Mouse (Mus musculus): ENCODE results near the gene Itgb1. TPM values are rescaled to one million over a fixed set of nuclear protein-coding genes. Genes with fewer than 3 reads are reported as not detected.

Gene Itgb1
- polyA plus RNA-seq, 1 experiment from 2014 or later = 194 TPM

GRCm38 (mm10) chr8:128654365-128655099, 30.9 kb upstream of the Itgb1 start:
- no peaks in the 10 kb centered on the region for H3K9me3 ChIP-seq (ENCODE audit: control insufficient read depth, low read length)
- ATAC-seq (replicated peaks; ENCODE audit: low FRiP score) = peak; percentile 88
- WGBS = 6% methylated on average over 16 of the region's 16 CpGs
- no peaks in the 10 kb centered on the region for H3K27me3 ChIP-seq (replicated peaks; ENCODE audit: control insufficient read depth, insufficient read depth, low read length)
- H3K4me2 ChIP-seq = peak overlapping the region; percentile 79
- peak overlapping the region; percentile 89 for H3K27ac ChIP-seq (ENCODE audit: low read depth, low read length)
- H3K4me1 ChIP-seq (replicated peaks; ENCODE audit: control insufficient read depth, insufficient read depth, low read length) = peaks cover 8% of the 10 kb centered on the region
- H3K9ac ChIP-seq (ENCODE audit: low read depth, low read length) = peak overlapping the region; percentile 62
- peak overlapping the region; percentile 41 for H3K4me3 ChIP-seq (ENCODE audit: low read depth, low read length)
- DNase-seq (ENCODE audit: low spot score) = peak; percentile 72
- H3K36me3 ChIP-seq (ENCODE audit: control insufficient read depth, insufficient read depth, low read length) = no peaks in the 10 kb centered on the region

DNA sequence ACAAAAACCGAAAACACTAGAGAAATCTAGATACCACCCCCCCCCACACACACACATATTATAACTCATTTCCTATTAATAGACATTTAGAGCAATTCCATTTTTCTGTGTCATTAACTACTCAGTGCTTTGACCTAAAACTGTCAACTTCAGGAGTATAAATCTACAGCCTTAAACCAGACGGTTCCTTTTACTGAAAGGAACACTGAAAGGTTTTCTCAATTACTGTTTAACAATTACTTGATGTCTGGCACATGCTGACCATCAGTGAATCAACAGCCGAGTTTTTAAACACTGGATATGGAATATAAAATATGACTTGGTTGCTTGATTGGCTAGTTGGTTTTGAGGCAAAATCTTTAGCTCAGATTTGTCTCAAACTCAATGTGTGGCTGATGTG, 23.3 kb upstream of the Itgb1 start:
- Histone ChIP-seq H3K4me1 (replicated peaks; ENCODE audit: control insufficient read depth, insufficient read depth, low read length) (no peaks in the 10 kb centered on the region), H3K9me3 (ENCODE audit: control insufficient read depth, low read length) (no peaks in the 10 kb centered on the region), H3K4me2 (no peak overlapping the region), H3K36me3 (ENCODE audit: control insufficient read depth, insufficient read depth, low read length) (no peaks in the 10 kb centered on the region), H3K27me3 (replicated peaks; ENCODE audit: control insufficient read depth, insufficient read depth, low read length) (no peaks in the 10 kb centered on the region), H3K27ac (ENCODE audit: low read depth, low read length) (no peak overlapping the region), H3K4me3 (ENCODE audit: low read depth, low read length) (no peak overlapping the region), H3K9ac (ENCODE audit: low read depth, low read length) (no peak overlapping the region)
- ATAC-seq (replicated peaks; ENCODE audit: low FRiP score) (no peak), DNase-seq (ENCODE audit: low spot score) (no peak)
- 70% methylated on average over 3 of the region's 3 CpGs for WGBS

DNA sequence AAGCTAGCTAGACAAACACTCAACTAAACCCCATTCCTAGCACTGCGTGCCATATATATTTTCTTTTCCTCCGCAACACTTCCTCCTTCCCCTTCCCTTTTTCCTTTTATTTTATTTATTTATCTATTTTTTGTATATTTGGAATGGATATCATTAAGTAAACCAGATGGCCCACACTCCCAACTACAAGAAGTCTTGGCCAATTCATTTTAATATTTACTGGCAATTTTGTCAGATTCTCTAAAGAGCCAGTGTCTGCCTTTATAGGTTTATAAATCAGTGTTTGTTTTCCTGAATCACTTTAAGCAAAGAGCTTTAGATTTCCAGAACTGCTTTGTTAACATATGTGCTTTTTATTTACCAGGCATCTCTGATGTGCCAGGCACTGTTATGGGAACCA, 22.8 kb upstream of the Itgb1 start:
- WGBS = 86% methylated on average over 2 of the region's 2 CpGs
- Histone ChIP-seq H3K27me3 (replicated peaks; ENCODE audit: control insufficient read depth, insufficient read depth, low read length) (no peaks in the 10 kb centered on the region), H3K9ac (ENCODE audit: low read depth, low read length) (no peak overlapping the region), H3K9me3 (ENCODE audit: control insufficient read depth, low read length) (no peaks in the 10 kb centered on the region), H3K27ac (ENCODE audit: low read depth, low read length) (no peak overlapping the region), H3K4me3 (ENCODE audit: low read depth, low read length) (no peak overlapping the region), H3K36me3 (ENCODE audit: control insufficient read depth, insufficient read depth, low read length) (no peaks in the 10 kb centered on the region), H3K4me1 (replicated peaks; ENCODE audit: control insufficient read depth, insufficient read depth, low read length) (no peaks in the 10 kb centered on the region), H3K4me2 (no peak overlapping the region)
- no peak for DNase-seq (ENCODE audit: low spot score)
- ATAC-seq (replicated peaks; ENCODE audit: low FRiP score) = no peak

DNA sequence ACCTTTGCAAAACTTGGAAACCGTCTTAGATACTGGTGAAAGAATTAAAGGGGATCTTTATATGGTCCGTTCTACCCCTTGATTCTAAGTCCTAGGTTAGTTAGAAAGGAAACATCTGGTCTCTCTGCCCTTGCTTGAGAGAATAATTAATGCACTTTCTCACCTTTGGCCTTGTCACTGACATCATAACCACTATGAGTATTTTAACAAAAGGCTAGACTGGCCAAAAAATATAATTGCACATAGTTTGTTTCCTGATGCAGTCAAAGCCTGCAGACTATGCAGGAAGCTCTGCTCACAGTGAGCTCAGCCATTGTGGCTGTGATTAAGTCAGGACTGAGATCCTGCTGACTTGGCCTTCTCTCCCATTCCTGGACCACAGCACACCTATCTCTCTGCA, 22.3 kb upstream of the Itgb1 start:
- no peaks in the 10 kb centered on the region for H3K9me3 ChIP-seq (ENCODE audit: control insufficient read depth, low read length)
- H3K4me1 ChIP-seq (replicated peaks; ENCODE audit: control insufficient read depth, insufficient read depth, low read length) = no peaks in the 10 kb centered on the region
- DNase-seq (ENCODE audit: low spot score) (no peak), ATAC-seq (replicated peaks; ENCODE audit: low FRiP score) (no peak)
- H3K4me2 ChIP-seq = no peak overlapping the region
- no peak overlapping the region for H3K4me3 ChIP-seq (ENCODE audit: low read depth, low read length)
- H3K36me3 ChIP-seq (ENCODE audit: control insufficient read depth, insufficient read depth, low read length) = no peaks in the 10 kb centered on the region
- WGBS = 61% methylated on average over 2 of the region's 2 CpGs
- no peak overlapping the region for H3K9ac ChIP-seq (ENCODE audit: low read depth, low read length)
- no peak overlapping the region for H3K27ac ChIP-seq (ENCODE audit: low read depth, low read length)
- H3K27me3 ChIP-seq (replicated peaks; ENCODE audit: control insufficient read depth, insufficient read depth, low read length) = no peaks in the 10 kb centered on the region

DNA sequence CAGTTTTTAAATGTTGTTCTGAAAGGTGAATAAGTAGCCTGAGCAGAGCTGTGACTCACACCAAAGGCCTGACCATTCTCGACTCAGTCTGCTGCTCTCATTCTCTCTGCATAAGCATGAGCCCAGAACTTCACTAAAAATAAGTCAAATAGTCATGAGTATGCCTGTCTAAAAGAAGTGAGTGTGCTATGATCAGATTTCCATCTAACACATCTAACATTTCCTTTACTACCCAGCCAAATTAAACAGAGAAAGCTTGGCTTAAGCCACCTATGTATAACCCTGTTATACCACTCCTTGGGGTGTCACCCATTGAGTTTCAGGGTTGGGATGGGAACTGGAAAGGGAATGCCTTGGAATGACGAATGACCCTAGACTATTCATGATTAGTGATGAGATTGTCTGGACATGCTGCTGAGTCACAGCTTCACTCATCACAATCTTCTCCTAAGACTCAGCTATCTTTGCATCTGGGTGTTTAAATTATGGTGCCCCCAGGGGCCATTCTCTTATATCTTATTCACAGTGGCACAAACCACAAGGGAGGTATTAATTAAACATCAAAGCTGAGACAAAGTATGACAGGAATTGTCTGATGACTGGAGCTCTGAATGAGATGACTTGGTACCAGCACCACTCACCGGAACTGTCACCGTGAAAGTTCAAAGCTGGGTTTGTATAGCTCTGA, 18.7 kb upstream of the Itgb1 start:
- 82% methylated on average over 4 of the region's 4 CpGs for WGBS
- no peak for ATAC-seq (replicated peaks; ENCODE audit: low FRiP score)

GRCm38 (mm10) chr8:128671813-128672212, 13.6 kb upstream of the Itgb1 start:
- Histone ChIP-seq H3K9me3 (ENCODE audit: control insufficient read depth, low read length) (no peaks in the 10 kb centered on the region), H3K27ac (ENCODE audit: low read depth, low read length) (no peak overlapping the region), H3K36me3 (ENCODE audit: control insufficient read depth, insufficient read depth, low read length) (no peaks in the 10 kb centered on the region), H3K9ac (ENCODE audit: low read depth, low read length) (no peak overlapping the region), H3K4me2 (no peak overlapping the region), H3K27me3 (replicated peaks; ENCODE audit: control insufficient read depth, insufficient read depth, low read length) (no peaks in the 10 kb centered on the region), H3K4me1 (replicated peaks; ENCODE audit: control insufficient read depth, insufficient read depth, low read length) (no peaks in the 10 kb centered on the region), H3K4me3 (ENCODE audit: low read depth, low read length) (no peak overlapping the region)
- WGBS = 85% methylated on average over 1 of the region's 1 CpGs
- no peak for ATAC-seq (replicated peaks; ENCODE audit: low FRiP score)
- DNase-seq (ENCODE audit: low spot score) = no peak

More for the DNA sequence above, 18.7 kb upstream of the Itgb1 start:
- H3K9me3 ChIP-seq (ENCODE audit: control insufficient read depth, low read length) = no peaks in the 10 kb centered on the region
- no peaks in the 10 kb centered on the region for H3K27me3 ChIP-seq (replicated peaks; ENCODE audit: control insufficient read depth, insufficient read depth, low read length)
- no peaks in the 10 kb centered on the region for H3K4me1 ChIP-seq (replicated peaks; ENCODE audit: control insufficient read depth, insufficient read depth, low read length)
- no peaks in the 10 kb centered on the region for H3K36me3 ChIP-seq (ENCODE audit: control insufficient read depth, insufficient read depth, low read length)
- H3K27ac ChIP-seq (ENCODE audit: low read depth, low read length) = no peak overlapping the region
- H3K4me3 ChIP-seq (ENCODE audit: low read depth, low read length) = no peak overlapping the region
- no peak overlapping the region for H3K9ac ChIP-seq (ENCODE audit: low read depth, low read length)
- no peak overlapping the region for H3K4me2 ChIP-seq
- DNase-seq (ENCODE audit: low spot score) = no peak

- Histone ChIP-seq H3K4me3 (ENCODE audit: low read depth, low read length) (no peak overlapping the region), H3K9me3 (ENCODE audit: control insufficient read depth, low read length) (no peaks in the 10 kb centered on the region), H3K4me1 (replicated peaks; ENCODE audit: control insufficient read depth, insufficient read depth, low read length) (no peaks in the 10 kb centered on the region), H3K9ac (ENCODE audit: low read depth, low read length) (no peak overlapping the region), H3K36me3 (ENCODE audit: control insufficient read depth, insufficient read depth, low read length) (no peaks in the 10 kb centered on the region), H3K27me3 (replicated peaks; ENCODE audit: control insufficient read depth, insufficient read depth, low read length) (no peaks in the 10 kb centered on the region), H3K27ac (ENCODE audit: low read depth, low read length) (no peak overlapping the region), H3K4me2 (no peak overlapping the region)
- no peak for DNase-seq (ENCODE audit: low spot score)
- ATAC-seq (replicated peaks; ENCODE audit: low FRiP score) = no peak
- 69% methylated on average over 2 of the region's 2 CpGs for WGBS
Observed at GRCm38 (mm10) chr8:128672441-128672840, 13.0 kb upstream of the Itgb1 start.

GRCm38 (mm10) chr8:128672950-128673349, 12.5 kb upstream of the Itgb1 start:
- ATAC-seq (replicated peaks; ENCODE audit: low FRiP score) (no peak), DNase-seq (ENCODE audit: low spot score) (no peak)
- H3K4me2 ChIP-seq = no peak overlapping the region
- H3K9ac ChIP-seq (ENCODE audit: low read depth, low read length) = no peak overlapping the region
- no peaks in the 10 kb centered on the region for H3K4me1 ChIP-seq (replicated peaks; ENCODE audit: control insufficient read depth, insufficient read depth, low read length)
- no peaks in the 10 kb centered on the region for H3K36me3 ChIP-seq (ENCODE audit: control insufficient read depth, insufficient read depth, low read length)
- no peaks in the 10 kb centered on the region for H3K27me3 ChIP-seq (replicated peaks; ENCODE audit: control insufficient read depth, insufficient read depth, low read length)
- H3K27ac ChIP-seq (ENCODE audit: low read depth, low read length) = no peak overlapping the region
- no peaks in the 10 kb centered on the region for H3K9me3 ChIP-seq (ENCODE audit: control insufficient read depth, low read length)
- H3K4me3 ChIP-seq (ENCODE audit: low read depth, low read length) = no peak overlapping the region
- 78% methylated on average over 1 of the region's 1 CpGs for WGBS
